Mouse (Mus musculus): ENCODE measurements around the gene Sirt6.

Sirt6 gene

GRCm38 (mm10) chr10:81623441-81623840 is 4.2 kb downstream of the Sirt6 start:
- no peak for DNase-seq

GRCm38 (mm10) chr10:81620786-81621185 is 6.8 kb downstream of the Sirt6 start:
- DNase-seq = no peak

GRCm38 (mm10) chr10:81619976-81620375 is 7.6 kb downstream of the Sirt6 start:
- DNase-seq = no peak

- DNase-seq = no peak
Observed at GRCm38 (mm10) chr10:81615486-81615885, 12.1 kb downstream of the Sirt6 start.

- DNase-seq = no peak
Observed at GRCm38 (mm10) chr10:81612779-81613178, 14.8 kb downstream of the Sirt6 start.

GRCm38 (mm10) chr10:81608308-81608707 is 19.3 kb downstream of the Sirt6 start:
- DNase-seq = no peak

GRCm38 (mm10) chr10:81605974-81606751 is 21.4 kb downstream of the Sirt6 start, which contains the start of gene BC025920:
Gene BC025920 (plus strand): TSS chr10:81606270.
- DNase-seq = peak; percentile 93

GRCm38 (mm10) chr10:81605666-81605973 is 22.0 kb downstream of the Sirt6 start:
- DNase-seq = no peak

- DNase-seq = peak; percentile 86
Observed at GRCm38 (mm10) chr10:81604968-81605665, 22.5 kb downstream of the Sirt6 start.

- peak; percentile 45 for DNase-seq
Observed at GRCm38 (mm10) chr10:81604019-81604967, 23.3 kb downstream of the Sirt6 start.

GRCm38 (mm10) chr10:81602741-81603151 is 24.9 kb downstream of the Sirt6 start:
- DNase-seq = peak; percentile 63

GRCm38 (mm10) chr10:81601396-81601905 is 26.1 kb downstream of the Sirt6 start:
- DNase-seq = peak; percentile 39

- DNase-seq = peak; percentile 91
Observed at GRCm38 (mm10) chr10:81600738-81601203, 26.8 kb downstream of the Sirt6 start, which contains the start of gene Tle6. Gene Tle6 (minus strand): TSS chr10:81601073.

- DNase-seq = peak; percentile 34
Observed at GRCm38 (mm10) chr10:81600096-81600495, 27.5 kb downstream of the Sirt6 start.

GRCm38 (mm10) chr10:81599630-81600029 is 28.0 kb downstream of the Sirt6 start:
- DNase-seq = no peak

GRCm38 (mm10) chr10:81598871-81599270 is 28.7 kb downstream of the Sirt6 start:
- no peak for DNase-seq

- DNase-seq = no peak
Observed at GRCm38 (mm10) chr10:81598342-81598741, 29.3 kb downstream of the Sirt6 start.

- DNase-seq = peak; percentile 34
Observed at GRCm38 (mm10) chr10:81597137-81597950, 30.3 kb downstream of the Sirt6 start.

- no peak for DNase-seq
Observed at GRCm38 (mm10) chr10:81596611-81597010, 31.0 kb downstream of the Sirt6 start.

- DNase-seq = peak; percentile 32
Observed at GRCm38 (mm10) chr10:81595599-81595998, 32.0 kb downstream of the Sirt6 start.

GRCm38 (mm10) chr10:81593935-81594334 is 33.7 kb downstream of the Sirt6 start:
- DNase-seq = peak; percentile 64

GRCm38 (mm10) chr10:81593223-81593622 is 34.4 kb downstream of the Sirt6 start:
- DNase-seq = no peak
